Mouse (Mus musculus) ES-E14 (cell line): ENCODE data around the gene Ddx39b.

ENCODE experiments used
- CHD2 ChIP-seq: IDR thresholded peaks from 2 replicates; pipeline ENCODE4 v1.6.1; 2014; ENCODE audit warnings: mild to moderate bottlenecking, low read depth, low read length, inconsistent platforms
- HCFC1 ChIP-seq: IDR thresholded peaks from 2 replicates; pipeline ENCODE4 v1.6.1; 2012; ENCODE audit warnings: low read length, inconsistent platforms, borderline replicate concordance; ENCODE audit not compliant: insufficient read depth
- MAFK ChIP-seq: IDR thresholded peaks from 2 replicates; pipeline ENCODE4 v1.6.1; 2014; ENCODE audit warnings: mild to moderate bottlenecking, low read depth, low read length, inconsistent platforms; ENCODE audit not compliant: insufficient read depth
- ZC3H11A ChIP-seq: IDR thresholded peaks from 2 replicates; pipeline ENCODE4 v1.6.1; 2012; ENCODE audit warnings: low read depth, mild to moderate bottlenecking, inconsistent platforms, low read length, borderline replicate concordance
- ZNF384 ChIP-seq: IDR thresholded peaks from 2 replicates; pipeline ENCODE4 v1.6.1; 2012; ENCODE audit warnings: low read depth, low read length, inconsistent platforms

DNA sequence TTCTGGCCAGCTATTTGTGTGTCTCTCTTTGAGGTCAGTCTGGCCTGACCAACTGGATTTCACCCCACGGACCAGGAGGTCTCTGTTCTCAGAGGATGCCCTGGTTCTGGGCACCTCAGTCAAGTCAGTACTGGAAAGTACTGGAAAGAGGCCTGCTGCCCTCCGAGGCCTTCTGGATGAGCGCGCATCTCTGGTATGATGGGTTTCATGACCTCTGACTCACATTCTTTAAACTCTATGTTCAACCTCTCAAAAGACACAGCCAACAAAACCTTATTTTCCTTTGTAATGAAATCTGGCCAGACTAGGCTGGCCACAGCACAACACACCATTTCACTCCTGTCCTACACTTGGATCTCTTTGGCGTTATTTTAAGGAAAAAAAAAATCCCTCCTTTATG lies 16.1 kb upstream of the Ddx39b start:
- TF ChIP-seq MAFK: no peak
- no peak for TF ChIP-seq HCFC1
- TF ChIP-seq CHD2: no peak
- TF ChIP-seq ZNF384: no peak
- no peak for TF ChIP-seq ZC3H11A
